Mouse (Mus musculus) gastrocnemius, postnatal 4 days (tissue): ENCODE measurements around the gene Spi1. TPM values are rescaled to one million over a fixed set of nuclear protein-coding genes. Genes with fewer than 3 reads are reported as not detected.

Source experiments
- DNase-seq, 2 experiments: peaks; one replicate each; pipeline ENCODE4 v3.0.0; 2021 to 2022; ENCODE audit warnings: low spot score in 2 of 2, mixed read lengths in 2 of 2
- total RNA-seq, 2 experiments: library from RNA; stranded (reverse); gene quantifications; 2 replicates each; pipeline ENCODE4 v1.2.3; 2021

The Spi1 gene
- total RNA-seq, 2 experiments from 2014 or later, result 5.4 to 6.6 TPM

- no peak for DNase-seq
Measured at GRCm38 (mm10) chr2:91120261-91120671, 38.1 kb downstream of the Spi1 start.

- no peak for DNase-seq
Measured at GRCm38 (mm10) chr2:91121011-91121410, 38.8 kb downstream of the Spi1 start.

- DNase-seq, result no peak
Measured at GRCm38 (mm10) chr2:91121497-91121896, 39.3 kb downstream of the Spi1 start.

GRCm38 (mm10) chr2:91123521-91123920, 41.3 kb downstream of the Spi1 start:
- no peak for DNase-seq

- DNase-seq, result no peak
Measured at GRCm38 (mm10) chr2:91125101-91125500, 42.9 kb downstream of the Spi1 start.

- DNase-seq, result no peak
Measured at GRCm38 (mm10) chr2:91128761-91129160, 46.6 kb downstream of the Spi1 start.

GRCm38 (mm10) chr2:91130126-91130525, 47.9 kb downstream of the Spi1 start:
- no peak for DNase-seq

- no peak for DNase-seq
Measured at GRCm38 (mm10) chr2:91131251-91131650, 49.1 kb downstream of the Spi1 start.

GRCm38 (mm10) chr2:91132035-91132434, 49.8 kb downstream of the Spi1 start:
- no peak for DNase-seq

- no peak for DNase-seq
Measured at GRCm38 (mm10) chr2:91136513-91137412, 54.6 kb downstream of the Spi1 start.

GRCm38 (mm10) chr2:91137481-91137880, 55.3 kb downstream of the Spi1 start:
- DNase-seq, result no peak

- no peak for DNase-seq
Measured at GRCm38 (mm10) chr2:91139311-91139710, 57.1 kb downstream of the Spi1 start.

GRCm38 (mm10) chr2:91139764-91140163, 57.6 kb downstream of the Spi1 start:
- DNase-seq, result no peak

GRCm38 (mm10) chr2:91142920-91143319, 60.7 kb downstream of the Spi1 start:
- no peak for DNase-seq

GRCm38 (mm10) chr2:91143401-91143800, 61.2 kb downstream of the Spi1 start:
- no peak for DNase-seq

- DNase-seq, result no peak
Measured at GRCm38 (mm10) chr2:91148101-91148500, 65.9 kb downstream of the Spi1 start.

- DNase-seq, result no peak
Measured at GRCm38 (mm10) chr2:91151331-91151730, 69.1 kb downstream of the Spi1 start.

- no peak for DNase-seq
Measured at GRCm38 (mm10) chr2:91152885-91153377, 70.7 kb downstream of the Spi1 start.

GRCm38 (mm10) chr2:91154091-91154490, 71.9 kb downstream of the Spi1 start:
- no peak for DNase-seq

GRCm38 (mm10) chr2:91157002-91157752, 75.0 kb downstream of the Spi1 start:
- DNase-seq, result no peak

- DNase-seq, result no peak
Measured at GRCm38 (mm10) chr2:91160591-91160990, 78.4 kb downstream of the Spi1 start.

- no peak for DNase-seq
Measured at GRCm38 (mm10) chr2:91162952-91163351, 80.8 kb downstream of the Spi1 start.
